Mouse (Mus musculus) midbrain, postnatal 0 days (tissue): ENCODE data around the gene Adora2b. TPM values are rescaled to one million over a fixed set of nuclear protein-coding genes. Genes with fewer than 3 reads are reported as not detected.

Source experiments
- ATAC-seq: fragments of 200-750 bp; cut with Nextera tagmentation; 2 replicates; pipeline ENCODE4 v1.8.0; 2017; ENCODE audit warnings: moderate number of reproducible peaks, mild to moderate bottlenecking, moderate TSS enrichment, moderate library complexity; ENCODE audit not compliant: low FRiP score
- DNase-seq: peaks from one replicate; pipeline ENCODE4 v3.0.0-alpha.2; 2015; ENCODE audit warnings: low spot score
- H3K27ac ChIP-seq: fragments of 300-500 bp; sonication (generic); 2 replicates; pipeline ENCODE4 v1.5.1; 2014; ENCODE audit warnings: low read depth, mild to moderate bottlenecking, low read length, mixed read lengths
- H3K27me3 ChIP-seq: fragments of 300-500 bp; sonication (generic); 2 replicates; pipeline ENCODE4 v1.6.1; 2014; ENCODE audit warnings: low read length, control low read depth, mixed read lengths; ENCODE audit not compliant: insufficient read depth
- H3K36me3 ChIP-seq: fragments of 300-500 bp; sonication (generic); 2 replicates; pipeline ENCODE4 v1.6.1; 2014; ENCODE audit warnings: low read length, control low read depth, mixed read lengths; ENCODE audit not compliant: insufficient read depth
- H3K4me1 ChIP-seq: fragments of 300-500 bp; sonication (generic); 2 replicates; pipeline ENCODE4 v1.6.1; 2014; ENCODE audit warnings: mild to moderate bottlenecking, control low read depth, antibody characterized with exemption, low read length, mixed read lengths; ENCODE audit not compliant: insufficient read depth
- H3K4me2 ChIP-seq: fragments of 300-500 bp; sonication (generic); 2 replicates; pipeline ENCODE4 v1.6.1; 2014; ENCODE audit warnings: low read depth, mild to moderate bottlenecking, low read length, mixed read lengths; ENCODE audit not compliant: poor library complexity, severe bottlenecking
- H3K4me3 ChIP-seq: fragments of 300-500 bp; sonication (generic); 2 replicates; pipeline ENCODE4 v1.5.1; 2014; ENCODE audit warnings: low read depth, mild to moderate bottlenecking, low read length, moderate library complexity
- H3K9ac ChIP-seq: fragments of 300-500 bp; sonication (generic); replicated peaks from 2 replicates; pipeline ENCODE4 v1.6.1; 2014; ENCODE audit warnings: mild to moderate bottlenecking, low read length, moderate library complexity, mixed read lengths; ENCODE audit not compliant: poor library complexity, severe bottlenecking
- H3K9me3 ChIP-seq: fragments of 300-500 bp; sonication (generic); 2 replicates; pipeline ENCODE4 v1.6.1; 2016; ENCODE audit warnings: low read length, control low read depth
- CTCF ChIP-seq: IDR thresholded peaks from 2 replicates; pipeline ENCODE4 v1.5.1; 2016; ENCODE audit warnings: antibody characterized with exemption, mild to moderate bottlenecking
- WGBS: fragments of 180-500 bp; shearing (Covaris S2); extraction: QIAGEN DNeasy Blood & Tissue Kit; methylation state at CpG from one replicate; pipeline ENCODE4 v1.1.7; 2014; 5-methylcytosine and 5-hydroxymethylcytosine counted together
- polyA plus RNA-seq: library from polyadenylated mRNA; unstranded; fragments of >200 nt; fragmentation: Nextera tagmentation; extraction: Ambion mirVana; gene quantifications from 2 replicates; pipeline ENCODE4 v1.2.1, GENCODE M21; 2015
- total RNA-seq: library from RNA; depleted of rRNA; stranded (reverse); fragments of >200 nt; gene quantifications from 2 replicates; pipeline ENCODE4 v1.2.3, GENCODE M21; 2014

The Adora2b gene
- total and polyA plus RNA-seq, 2 experiments from 2014 or later = 5.8 to 6.0 TPM

DNA sequence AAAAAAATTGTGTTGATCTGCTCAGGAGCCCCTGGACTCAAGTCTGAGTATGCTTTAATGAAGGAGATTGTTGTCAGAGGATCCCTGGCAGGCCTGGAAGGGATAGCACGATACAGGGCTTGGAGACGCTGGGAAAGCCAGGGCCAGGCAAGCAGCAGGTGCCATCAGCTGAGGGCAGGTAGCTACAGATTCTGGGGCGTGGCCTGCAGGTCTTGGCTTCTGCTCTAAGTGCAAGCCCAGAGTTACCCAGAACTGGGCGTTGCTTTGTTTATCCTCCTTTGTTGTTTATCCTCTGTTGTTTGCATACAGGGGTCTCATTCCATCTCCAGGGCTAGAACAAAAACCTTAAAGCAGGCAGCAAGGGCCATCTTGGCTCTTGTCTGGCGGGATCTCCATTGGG is 4.6 kb downstream of the Adora2b start:
- H3K36me3 ChIP-seq = no peaks in the 10 kb centered on the region
- ATAC-seq (no peak), DNase-seq (no peak)
- no peak overlapping the region for H3K4me3 ChIP-seq
- no peak for TF ChIP-seq CTCF
- no peak overlapping the region for H3K27ac ChIP-seq
- no peaks in the 10 kb centered on the region for H3K9me3 ChIP-seq
- 77% methylated on average over 5 of the region's 5 CpGs for WGBS
- H3K4me2 ChIP-seq = no peak overlapping the region
- no peak overlapping the region for H3K9ac ChIP-seq
- peaks cover 14% of the 10 kb centered on the region for H3K27me3 ChIP-seq
- peaks cover 6% of the 10 kb centered on the region; the same call in 1 of the 2 replicates for H3K4me1 ChIP-seq

DNA sequence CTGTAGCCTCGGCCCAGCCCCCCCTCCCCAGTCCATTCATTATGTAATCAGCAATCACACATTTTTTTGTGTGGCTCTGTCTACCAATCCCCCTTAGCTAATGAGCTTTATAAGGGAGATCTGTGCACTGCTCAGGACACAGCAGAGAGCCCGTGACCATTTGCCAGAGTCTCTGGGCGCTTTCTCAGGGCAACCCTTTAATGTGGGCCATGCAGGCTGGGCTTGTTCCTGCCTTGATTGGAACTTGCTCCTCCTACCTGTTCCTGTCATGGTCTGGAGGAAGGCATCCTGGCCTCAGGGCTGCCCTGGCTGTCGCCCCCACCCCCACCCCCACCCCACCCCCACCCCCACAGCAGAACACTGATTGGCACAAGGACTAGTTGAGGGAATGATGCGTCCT is 10.4 kb downstream of the Adora2b start:
- no peak for TF ChIP-seq CTCF
- Histone ChIP-seq H3K36me3 (no peaks in the 10 kb centered on the region), H3K4me1 (no peaks in the 10 kb centered on the region), H3K4me3 (no peak overlapping the region), H3K9ac (no peak overlapping the region), H3K27me3 (no peaks in the 10 kb centered on the region), H3K4me2 (no peak overlapping the region), H3K9me3 (no peaks in the 10 kb centered on the region), H3K27ac (no peak overlapping the region)
- 53% methylated on average over 5 of the region's 5 CpGs for WGBS
- DNase-seq (no peak), ATAC-seq (no peak)

DNA sequence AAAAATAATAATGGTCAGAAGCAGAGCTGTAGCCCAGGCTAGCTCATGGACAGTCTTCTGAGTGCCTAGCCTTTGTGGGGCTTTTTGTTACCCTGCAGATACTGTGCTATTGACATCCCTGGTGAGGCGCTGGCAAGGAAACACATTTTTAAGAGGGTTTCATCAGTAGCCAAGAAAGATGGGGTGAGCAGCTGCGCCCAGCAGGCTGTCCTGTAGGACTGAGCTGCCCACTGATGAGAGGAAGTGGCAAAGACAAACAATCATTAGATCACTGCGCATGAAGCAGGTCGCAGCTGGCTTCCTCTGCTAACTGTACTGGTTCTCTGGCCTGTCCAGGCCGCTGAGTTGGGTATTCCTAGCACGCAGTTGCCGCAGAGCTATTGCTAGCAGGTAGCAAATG is 14.8 kb downstream of the Adora2b start:
- no peaks in the 10 kb centered on the region for H3K9me3 ChIP-seq
- no peak for ATAC-seq
- WGBS = 80% methylated on average over 7 of the region's 7 CpGs
- no peaks in the 10 kb centered on the region for H3K4me1 ChIP-seq
- H3K4me2 ChIP-seq = no peak overlapping the region
- no peak overlapping the region for H3K4me3 ChIP-seq
- H3K27ac ChIP-seq = no peak overlapping the region
- no peak overlapping the region for H3K9ac ChIP-seq
- H3K36me3 ChIP-seq = no peaks in the 10 kb centered on the region
- H3K27me3 ChIP-seq = peaks cover 6% of the 10 kb centered on the region
- no peak for TF ChIP-seq CTCF
- DNase-seq = peak; percentile 73

DNA sequence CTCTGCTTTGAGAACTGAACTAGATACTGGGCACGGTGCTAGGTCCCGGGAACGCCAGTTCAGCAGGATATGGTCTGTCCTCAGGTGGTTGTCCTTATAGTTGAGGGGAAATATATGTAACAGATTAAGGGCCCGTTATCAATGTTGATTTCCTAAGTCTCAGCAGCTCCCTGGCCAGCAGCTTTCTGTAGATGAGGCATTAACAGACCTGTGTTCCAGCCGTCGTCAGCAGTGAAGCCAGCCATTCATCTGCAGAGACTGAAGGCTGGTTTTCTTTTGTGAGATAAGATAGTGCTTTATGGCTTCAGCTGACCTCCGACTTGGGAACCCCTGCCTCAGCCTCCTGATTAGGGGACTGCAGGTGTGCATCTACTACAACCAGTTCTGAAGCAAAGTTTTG is 15.2 kb downstream of the Adora2b start:
- Histone ChIP-seq H3K4me3 (no peak overlapping the region), H3K27ac (no peak overlapping the region), H3K27me3 (peaks cover 6% of the 10 kb centered on the region), H3K4me2 (no peak overlapping the region), H3K36me3 (no peaks in the 10 kb centered on the region), H3K9me3 (no peaks in the 10 kb centered on the region), H3K4me1 (no peaks in the 10 kb centered on the region), H3K9ac (no peak overlapping the region)
- WGBS = 76% methylated on average over 7 of the region's 7 CpGs
- no peak for DNase-seq
- no peak for TF ChIP-seq CTCF
- no peak for ATAC-seq

DNA sequence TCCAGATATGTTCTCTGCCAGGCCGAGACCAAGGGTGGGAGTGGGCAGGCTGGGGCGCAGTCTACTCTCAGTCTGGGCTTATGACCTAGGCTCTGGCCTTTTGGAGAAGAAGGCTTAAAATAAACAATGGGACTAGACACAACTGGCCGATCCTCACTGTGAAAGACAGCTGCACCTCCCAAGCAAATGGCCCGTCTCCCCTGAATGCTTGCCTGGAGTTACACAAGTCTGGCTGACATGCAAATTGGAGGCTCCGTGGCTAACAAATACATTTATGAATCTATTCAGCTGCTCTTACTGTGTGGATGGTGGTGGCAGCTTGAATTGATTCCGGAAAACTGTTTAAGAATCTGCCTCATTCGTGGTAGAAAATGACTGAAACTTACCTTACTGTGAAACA is 16.9 kb downstream of the Adora2b start:
- 43% methylated on average over 7 of the region's 7 CpGs for WGBS
- DNase-seq = no peak
- no peak overlapping the region for H3K27ac ChIP-seq

DNA sequence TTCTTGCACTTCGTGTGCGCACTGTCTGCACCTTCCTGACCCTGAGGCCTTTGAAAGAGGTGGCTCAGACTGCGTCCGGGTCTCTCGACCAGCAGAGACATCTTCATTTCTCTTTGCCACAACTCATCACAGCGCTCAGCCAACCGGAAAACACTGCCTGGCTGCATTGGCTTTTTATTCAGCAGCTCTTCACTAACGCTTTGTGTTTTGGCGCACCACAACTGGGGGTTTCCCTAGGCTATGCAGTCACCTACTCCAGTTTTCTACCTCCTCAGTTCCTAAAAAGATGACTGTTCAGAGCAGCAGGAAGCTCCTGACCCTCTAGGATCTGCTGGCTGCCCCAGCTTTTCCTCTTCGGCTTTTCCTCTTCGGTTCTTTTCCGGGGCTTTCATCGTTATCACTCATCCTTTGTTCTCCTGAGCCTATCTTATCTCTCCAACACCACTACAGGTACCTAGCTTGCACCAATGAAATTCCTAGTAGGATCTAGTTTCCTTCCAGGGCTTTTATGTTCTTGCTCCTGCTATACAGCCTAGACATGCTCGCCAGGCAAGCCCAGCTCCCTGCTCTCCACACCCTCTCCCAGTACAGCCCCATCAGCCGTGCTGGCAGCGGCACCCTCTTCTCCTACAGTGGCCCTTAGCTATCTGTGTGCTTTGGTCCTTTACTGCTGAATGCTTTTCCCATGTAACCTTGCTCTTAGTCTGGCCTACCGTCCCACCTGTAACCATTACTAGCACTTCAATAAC is 17.9 kb downstream of the Adora2b start:
- Histone ChIP-seq H3K9me3 (no peaks in the 10 kb centered on the region), H3K9ac (no peak overlapping the region), H3K36me3 (no peaks in the 10 kb centered on the region), H3K4me2 (no peak overlapping the region), H3K4me1 (no peaks in the 10 kb centered on the region), H3K27me3 (peaks cover 6% of the 10 kb centered on the region), H3K27ac (no peak overlapping the region), H3K4me3 (no peak overlapping the region)
- 39% methylated on average over 17 of the region's 17 CpGs for WGBS
- ATAC-seq = no peak
- DNase-seq = no peak
- no peak for TF ChIP-seq CTCF

More for the DNA sequence above, 16.9 kb downstream of the Adora2b start:
- Histone ChIP-seq H3K9me3 (no peaks in the 10 kb centered on the region), H3K4me2 (no peak overlapping the region), H3K4me1 (no peaks in the 10 kb centered on the region), H3K36me3 (no peaks in the 10 kb centered on the region), H3K27me3 (peaks cover 6% of the 10 kb centered on the region), H3K4me3 (no peak overlapping the region), H3K9ac (no peak overlapping the region)
- ATAC-seq = no peak
- no peak for TF ChIP-seq CTCF
